Mouse (Mus musculus) erythroblast, embryonic 14.5 days (primary cell): Measurements from ENCODE around the gene Meig1.

ENCODE experiments used
- GATA1 ChIP-seq: IDR thresholded peaks from 2 replicates; pipeline ENCODE4 v1.6.1; 2012; ENCODE audit warnings: low read length, inconsistent platforms, mixed read lengths
- TAL1 ChIP-seq: IDR thresholded peaks from 3 replicates; pipeline ENCODE4 v1.6.1; 2012; ENCODE audit warnings: low read length, inconsistent platforms, mixed read lengths

GRCm38 (mm10) chr2:3387105-3387860, 35.2 kb downstream of the Meig1 start:
- TF ChIP-seq GATA1 (no peak), TAL1 (no peak)
